Mouse (Mus musculus): ENCODE measurements around the gene Aff1. TPM values are rescaled to one million over a fixed set of nuclear protein-coding genes. Genes with fewer than 3 reads are reported as not detected.

Gene Aff1
- polyA plus RNA-seq, 1 experiment from 2014 or later: 6.8 TPM

DNA sequence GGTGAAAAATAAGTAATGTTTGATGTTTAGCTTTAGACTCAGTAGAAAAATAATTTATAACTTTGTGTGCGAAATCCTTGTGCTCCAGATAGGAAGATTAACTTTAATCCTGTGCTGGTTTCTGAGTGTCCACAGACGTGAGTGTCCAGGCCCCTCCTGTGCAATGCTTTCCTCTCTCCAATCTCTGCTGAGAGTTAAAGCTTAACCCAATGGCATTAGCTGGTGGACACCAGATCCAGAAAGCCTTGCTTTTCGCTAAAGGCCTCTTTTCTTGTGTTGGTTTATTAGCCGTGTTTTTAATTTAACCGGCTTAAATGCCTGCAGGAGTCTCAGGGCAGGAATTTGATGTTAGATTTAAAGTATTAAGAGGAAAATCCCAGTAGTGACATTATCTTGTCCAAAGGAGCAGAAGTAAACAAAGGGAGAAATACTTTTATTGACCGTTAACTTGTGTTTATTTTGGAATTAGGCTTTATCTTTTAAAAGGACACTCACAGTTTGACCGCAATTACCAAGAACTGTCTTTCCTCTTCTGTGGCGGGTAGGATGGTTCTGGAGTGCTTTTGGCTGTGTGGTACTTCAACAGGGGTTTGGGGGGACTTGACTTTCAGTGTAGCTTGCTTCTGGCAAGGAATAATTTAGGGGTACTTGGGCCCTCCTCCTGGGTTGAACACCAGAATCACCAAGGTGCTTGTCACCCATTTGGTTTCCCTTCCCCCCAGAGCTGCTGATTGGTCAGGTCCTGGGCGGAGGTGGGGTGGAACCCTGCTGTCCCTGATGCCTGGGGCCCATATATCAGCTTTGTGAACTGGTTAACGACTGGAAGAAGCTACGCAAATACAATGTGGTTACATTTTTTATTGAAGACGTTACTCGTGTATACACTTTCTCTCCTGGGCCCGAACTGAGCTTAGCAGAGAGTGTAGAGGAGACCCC lies 67.6 kb downstream of the Aff1 start:
- WGBS: 35% methylated on average over 14 of the region's 14 CpGs
- Histone ChIP-seq H3K4me3 (ENCODE audit: low read depth, low read length) (peak overlapping the region; percentile 38), H3K27me3 (replicated peaks; ENCODE audit: control insufficient read depth, insufficient read depth, low read length) (no peaks in the 10 kb centered on the region), H3K9me3 (ENCODE audit: control insufficient read depth) (no peaks in the 10 kb centered on the region), H3K27ac (ENCODE audit: low read depth, low read length) (peak overlapping the region; percentile 65), H3K9ac (ENCODE audit: low read depth, low read length) (peak overlapping the region; percentile 40; the same call in 1 of the 2 replicates), H3K36me3 (ENCODE audit: control insufficient read depth, insufficient read depth) (no peaks in the 10 kb centered on the region; the same call in 1 of the 2 replicates), H3K4me1 (replicated peaks; ENCODE audit: control insufficient read depth, insufficient read depth, low read length) (peaks cover 11% of the 10 kb centered on the region; the same call in 1 of the 2 replicates), H3K4me2 (replicated peaks; ENCODE audit: low read depth) (peak overlapping the region; percentile 74)
- no peak for TF ChIP-seq CTCF (IDR thresholded peaks at IDR 0.05; ENCODE audit: low read depth)
- ATAC-seq: 0 out of 2 replicates have a peak, but pooled peaks have one; percentile 47

DNA sequence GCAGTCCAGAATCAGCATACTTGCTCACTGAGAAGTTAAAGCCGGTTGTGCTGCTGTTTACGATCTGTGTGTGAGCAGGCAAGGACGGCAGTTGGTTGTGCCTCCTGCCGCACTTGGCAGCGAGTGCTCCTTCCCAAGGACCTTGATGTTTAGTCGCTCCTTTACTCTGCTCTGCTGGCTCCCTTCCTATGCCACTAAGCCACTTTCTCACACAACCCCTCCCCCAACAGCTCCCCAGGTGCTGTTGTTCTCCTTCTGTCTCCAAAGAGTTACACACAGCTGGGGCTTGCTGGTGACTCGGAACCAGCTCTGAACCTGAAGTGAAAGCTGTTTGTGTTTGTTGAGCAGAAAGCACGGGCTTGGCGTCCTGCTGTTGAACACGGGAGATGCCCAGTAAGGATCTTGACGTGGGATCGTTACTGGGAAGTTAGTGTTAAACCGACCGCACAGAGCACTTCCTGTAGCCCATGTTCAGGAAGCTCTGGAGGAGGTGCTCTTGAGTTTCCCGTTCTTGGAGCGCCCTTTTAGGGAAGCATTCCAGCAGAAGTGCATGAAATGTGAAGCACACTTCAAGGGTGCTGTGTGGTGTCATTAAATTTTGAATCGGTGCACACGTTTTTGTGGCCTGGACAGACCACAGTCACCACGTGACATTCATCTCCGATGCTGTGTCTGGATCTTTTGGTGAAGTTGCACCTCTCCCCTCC lies 68.4 kb downstream of the Aff1 start:
- 3% methylated on average over 20 of the region's 20 CpGs for WGBS
- H3K4me1 ChIP-seq (replicated peaks; ENCODE audit: control insufficient read depth, insufficient read depth, low read length): 0 out of 2 replicates have a peak, but pooled peaks cover 11% of the 10 kb centered on the region
- no peak for TF ChIP-seq CTCF (IDR thresholded peaks at IDR 0.05; ENCODE audit: low read depth)
- H3K9ac ChIP-seq (ENCODE audit: low read depth, low read length): peak overlapping the region; percentile 40; the same call in 1 of the 2 replicates
- H3K9me3 ChIP-seq (ENCODE audit: control insufficient read depth): no peaks in the 10 kb centered on the region
- H3K4me3 ChIP-seq (ENCODE audit: low read depth, low read length): peak overlapping the region; percentile 38
- H3K27ac ChIP-seq (ENCODE audit: low read depth, low read length): peak overlapping the region; percentile 65
- peak; percentile 52 for ATAC-seq
- peak overlapping the region; percentile 74 for H3K4me2 ChIP-seq (replicated peaks; ENCODE audit: low read depth)
- H3K27me3 ChIP-seq (replicated peaks; ENCODE audit: control insufficient read depth, insufficient read depth, low read length): no peaks in the 10 kb centered on the region
- H3K36me3 ChIP-seq (ENCODE audit: control insufficient read depth, insufficient read depth): no peaks in the 10 kb centered on the region; the same call in 1 of the 2 replicates

DNA sequence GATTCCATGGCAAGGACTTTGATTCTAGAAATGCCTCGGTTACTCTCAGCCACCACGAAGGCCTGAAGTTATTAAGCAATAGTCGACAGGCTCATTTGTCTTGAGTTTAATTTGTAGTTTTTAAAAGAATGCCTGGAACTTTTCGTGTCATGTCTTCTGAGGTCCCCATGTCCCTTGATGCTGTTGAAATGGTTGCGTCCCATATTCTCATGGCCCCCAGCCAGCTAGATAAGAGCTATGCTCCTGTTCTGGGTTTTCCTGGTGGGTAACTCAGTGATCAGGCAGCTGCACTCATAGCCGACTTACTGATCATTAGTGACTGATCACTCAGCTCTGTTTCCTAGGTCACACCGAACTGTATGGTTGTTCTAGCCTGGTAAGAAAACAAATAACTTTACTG lies 69.6 kb downstream of the Aff1 start:
- ATAC-seq: no peak
- H3K4me1 ChIP-seq (replicated peaks; ENCODE audit: control insufficient read depth, insufficient read depth, low read length): 0 out of 2 replicates have a peak, but pooled peaks cover 6% of the 10 kb centered on the region

DNA sequence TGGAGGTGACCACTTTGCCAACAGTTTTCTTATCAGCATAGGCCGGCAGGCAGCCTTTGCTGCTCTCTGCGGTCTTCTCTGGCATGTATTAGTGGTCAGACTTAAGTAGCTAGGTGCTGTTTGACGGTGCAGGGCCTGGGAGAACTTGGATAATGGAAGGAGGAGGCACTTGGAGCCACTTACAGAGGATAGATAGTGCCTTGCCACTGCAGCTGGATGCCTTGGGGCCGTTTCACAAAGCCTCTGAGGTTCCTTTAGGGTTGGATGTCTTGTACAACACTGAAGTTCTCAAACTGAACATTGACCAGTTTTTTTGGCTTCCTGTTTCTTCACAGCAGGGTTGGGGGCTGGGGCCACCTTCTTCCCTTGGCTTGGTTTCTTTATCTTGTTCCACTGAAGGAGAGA lies 70.7 kb downstream of the Aff1 start:
- WGBS: 78% methylated on average over 4 of the region's 4 CpGs
- Histone ChIP-seq H3K27ac (ENCODE audit: low read depth, low read length) (no peak overlapping the region), H3K27me3 (replicated peaks; ENCODE audit: control insufficient read depth, insufficient read depth, low read length) (no peaks in the 10 kb centered on the region), H3K9ac (ENCODE audit: low read depth, low read length) (no peak overlapping the region), H3K9me3 (ENCODE audit: control insufficient read depth) (peaks cover 3% of the 10 kb centered on the region; the same call in 1 of the 2 replicates), H3K36me3 (ENCODE audit: control insufficient read depth, insufficient read depth) (no peaks in the 10 kb centered on the region), H3K4me1 (replicated peaks; ENCODE audit: control insufficient read depth, insufficient read depth, low read length) (0 out of 2 replicates have a peak, but pooled peaks cover 6% of the 10 kb centered on the region), H3K4me2 (replicated peaks; ENCODE audit: low read depth) (no peak overlapping the region), H3K4me3 (ENCODE audit: low read depth, low read length) (no peak overlapping the region)
- ATAC-seq: no peak
- no peak for TF ChIP-seq CTCF (IDR thresholded peaks at IDR 0.05; ENCODE audit: low read depth)

More for the DNA sequence above, 69.6 kb downstream of the Aff1 start:
- Histone ChIP-seq H3K9ac (ENCODE audit: low read depth, low read length) (no peak overlapping the region), H3K27ac (ENCODE audit: low read depth, low read length) (no peak overlapping the region), H3K4me2 (replicated peaks; ENCODE audit: low read depth) (no peak overlapping the region), H3K4me3 (ENCODE audit: low read depth, low read length) (no peak overlapping the region), H3K9me3 (ENCODE audit: control insufficient read depth) (peaks cover 3% of the 10 kb centered on the region; the same call in 1 of the 2 replicates), H3K36me3 (ENCODE audit: control insufficient read depth, insufficient read depth) (no peaks in the 10 kb centered on the region), H3K27me3 (replicated peaks; ENCODE audit: control insufficient read depth, insufficient read depth, low read length) (no peaks in the 10 kb centered on the region)
- WGBS: 84% methylated on average over 7 of the region's 7 CpGs
- no peak for TF ChIP-seq CTCF (IDR thresholded peaks at IDR 0.05; ENCODE audit: low read depth)

DNA sequence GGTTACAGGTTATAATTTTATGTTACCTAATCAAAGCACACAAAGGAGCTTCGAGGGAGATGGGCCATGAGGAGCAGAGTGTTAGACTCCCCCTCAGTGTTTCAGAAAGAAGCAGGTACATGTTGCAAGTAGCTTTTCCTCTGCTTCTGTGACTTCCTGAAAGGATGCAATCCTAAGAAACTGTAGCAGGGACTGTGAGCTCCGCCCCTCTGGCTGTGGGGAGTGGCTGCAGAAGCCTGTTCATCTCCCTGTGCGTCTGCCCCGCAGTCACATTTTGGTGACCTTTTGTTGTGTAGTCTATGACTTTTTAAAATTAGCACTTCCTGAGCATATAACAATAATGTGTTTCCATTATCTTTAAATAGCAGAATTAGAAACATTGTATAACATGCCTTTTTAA lies 73.2 kb downstream of the Aff1 start:
- Histone ChIP-seq H3K36me3 (ENCODE audit: control insufficient read depth, insufficient read depth) (no peaks in the 10 kb centered on the region), H3K4me2 (replicated peaks; ENCODE audit: low read depth) (no peak overlapping the region), H3K9me3 (ENCODE audit: control insufficient read depth) (peaks cover 3% of the 10 kb centered on the region; the same call in 1 of the 2 replicates), H3K4me3 (ENCODE audit: low read depth, low read length) (no peak overlapping the region), H3K27ac (ENCODE audit: low read depth, low read length) (no peak overlapping the region), H3K4me1 (replicated peaks; ENCODE audit: control insufficient read depth, insufficient read depth, low read length) (peaks cover 4% of the 10 kb centered on the region), H3K27me3 (replicated peaks; ENCODE audit: control insufficient read depth, insufficient read depth, low read length) (no peaks in the 10 kb centered on the region), H3K9ac (ENCODE audit: low read depth, low read length) (no peak overlapping the region)
- no peak for TF ChIP-seq CTCF (IDR thresholded peaks at IDR 0.05; ENCODE audit: low read depth)
- ATAC-seq: no peak
- 90% methylated on average over 4 of the region's 4 CpGs for WGBS

All from intestine, postnatal 0 days (tissue).